ENCODE assay signal across 12 mouse cellular contexts in the genomic region with DNA sequence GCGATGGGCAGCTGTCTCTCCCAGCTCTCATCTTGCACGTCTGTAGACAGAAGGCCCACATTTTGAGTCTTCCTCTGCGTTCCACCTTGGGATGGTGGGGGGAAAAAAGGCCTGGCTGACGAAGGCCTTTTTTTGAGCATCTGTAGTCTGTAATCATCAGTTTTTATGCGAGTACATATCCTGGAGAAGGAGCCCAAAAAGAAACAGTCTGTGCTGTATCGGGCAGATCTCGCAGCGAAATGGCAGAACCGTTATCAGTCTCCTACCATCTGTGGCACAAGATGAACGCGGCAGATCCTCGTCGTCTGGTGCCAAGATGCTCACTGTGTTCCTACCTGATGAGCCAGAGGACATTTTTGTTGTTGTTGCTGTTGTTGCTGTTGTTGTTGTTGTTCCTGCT. TPM values are rescaled to one million over a fixed set of nuclear protein-coding genes. Genes with fewer than 3 reads are reported as not detected.
DNase-seq lines count a peak whose midpoint lies in the region; ATAC-seq lines count a peak whose summit lies in the region.
"Had no signal": no experiment of that assay in that cellular context is flagged by ENCODE, and none has a peak within 500 bp of the region (broad histone marks: within the 10 kb centered on the region; RNA-seq: fewer than 3 reads in every experiment).

No protein-coding gene starts in this region.

- H3K27ac ChIP-seq in hindbrain, embryonic 16.5 days (ENCODE audit: low read depth, low read length), result no peak overlapping the region
- no peak overlapping the region for H3K27ac ChIP-seq in hindbrain, embryonic 12.5 days
- H3K27ac ChIP-seq: kidney, embryonic 15.5 days; limb, embryonic 13.5 days had no signal

- whole genome bisulfite sequencing in hindbrain, embryonic 16.5 days, result 87% methylated on average over 13 of the region's 13 CpGs
- 92% methylated on average over 13 of the region's 13 CpGs for WGBS in hindbrain, embryonic 12.5 days

- peak; percentile 68 for DNase-seq in cerebellum, adult 11 months
- DNase-seq in cerebellum, postnatal 10 days, result peak; percentile 59 to 64
- peak; percentile 37 to 50 for DNase-seq in layer of hippocampus, postnatal 10 days (ENCODE audit: low spot score in 2 of 2)
- no peak for DNase-seq in adrenal gland, postnatal 4 days (ENCODE audit: low spot score in 2 of 2)
- DNase-seq in heart, postnatal 25 days (ENCODE audit: low spot score), result no peak
- DNase-seq: adrenal gland, postnatal 10 days; heart, postnatal 36 days; lung, postnatal 4 days had no signal

- no peak overlapping the region for H3K4me3 ChIP-seq in hindbrain, embryonic 16.5 days (ENCODE audit: low read length)
- H3K4me3 ChIP-seq in hindbrain, embryonic 12.5 days, result no peak overlapping the region
- H3K4me3 ChIP-seq: kidney, embryonic 15.5 days; limb, embryonic 13.5 days had no signal

- intact Hi-C loops in heart, postnatal 25 days (cut with DNase I), result no loop called here

- no peak overlapping the region for H3K9ac ChIP-seq in hindbrain, embryonic 16.5 days (ENCODE audit: low read depth, low read length)
- no peak overlapping the region for H3K9ac ChIP-seq in hindbrain, embryonic 12.5 days
- H3K9ac ChIP-seq: kidney, embryonic 15.5 days; limb, embryonic 13.5 days had no signal

- no peak overlapping the region for H3K4me2 ChIP-seq in hindbrain, embryonic 16.5 days (ENCODE audit: low read length)
- H3K4me2 ChIP-seq in hindbrain, embryonic 12.5 days (replicated peaks), result no peak overlapping the region
- H3K4me2 ChIP-seq: kidney, embryonic 15.5 days; limb, embryonic 13.5 days had no signal

- 0 out of 2 replicates have a peak, but pooled peaks have one; percentile 28 for ATAC-seq in hindbrain, embryonic 16.5 days
- no peak for ATAC-seq in hindbrain, embryonic 12.5 days (ENCODE audit: low FRiP score)

- H3K4me1 ChIP-seq in hindbrain, embryonic 16.5 days (ENCODE audit: control insufficient read depth, insufficient read depth, low read depth, low read length), result no peaks in the 10 kb centered on the region
- H3K4me1 ChIP-seq in hindbrain, embryonic 12.5 days, result no peaks in the 10 kb centered on the region
- H3K4me1 ChIP-seq: kidney, embryonic 15.5 days; limb, embryonic 13.5 days had no signal

- H3K36me3 ChIP-seq in hindbrain, embryonic 16.5 days (ENCODE audit: control insufficient read depth, insufficient read depth, low read length), result no peaks in the 10 kb centered on the region
- no peaks in the 10 kb centered on the region for H3K36me3 ChIP-seq in hindbrain, embryonic 12.5 days
- H3K36me3 ChIP-seq: kidney, embryonic 15.5 days; limb, embryonic 13.5 days had no signal

- H3K27me3 ChIP-seq in hindbrain, embryonic 16.5 days (replicated peaks; ENCODE audit: control insufficient read depth, insufficient read depth, low read length), result no peaks in the 10 kb centered on the region
- H3K27me3 ChIP-seq in hindbrain, embryonic 12.5 days, result no peaks in the 10 kb centered on the region
- H3K27me3 ChIP-seq: kidney, embryonic 15.5 days; limb, embryonic 13.5 days had no signal

- no peaks in the 10 kb centered on the region for H3K9me3 ChIP-seq in hindbrain, embryonic 16.5 days (ENCODE audit: control insufficient read depth, low read length)
- no peaks in the 10 kb centered on the region for H3K9me3 ChIP-seq in hindbrain, embryonic 12.5 days (replicated peaks)
- H3K9me3 ChIP-seq: kidney, embryonic 15.5 days; limb, embryonic 13.5 days had no signal

RNA-seq across cellular contexts. Expression of a gene that starts 8.9 kb away (rescaled TPM):
- 38.7 and 43.2 TPM in 2 replicates for polyA plus RNA-seq in hindbrain, embryonic 16.5 days (2015; fragmentation: Nextera tagmentation; extraction: Ambion mirVana)
- 27.5 and 30.9 TPM in 2 replicates for polyA plus RNA-seq in hindbrain, embryonic 12.5 days (2016; fragmentation: Nextera tagmentation; extraction: Ambion mirVana)
- total RNA-seq in layer of hippocampus, postnatal 10 days (2021), result 10 to 100 TPM; 48.6 to 48.8 TPM
- total RNA-seq in adrenal gland, postnatal 4 days (2021), result 10 to 100 TPM; 26.1 to 35.4 TPM
- total RNA-seq in heart, postnatal 25 days (2021), result 10 to 100 TPM; 13.2 to 14.9 TPM

RNA-seq across cellular contexts. Expression of a gene that starts 8.9 kb away (rescaled TPM):
- polyA plus RNA-seq in hindbrain, embryonic 16.5 days (2015; fragmentation: Nextera tagmentation; extraction: Ambion mirVana), result 15.2 and 16.0 TPM in 2 replicates
- polyA plus RNA-seq in hindbrain, embryonic 12.5 days (2016; fragmentation: Nextera tagmentation; extraction: Ambion mirVana), result 25.5 and 26.6 TPM in 2 replicates
- total RNA-seq in layer of hippocampus, postnatal 10 days (2021), result 10 to 100 TPM; 24.0 to 30.6 TPM
- total RNA-seq in adrenal gland, postnatal 4 days (2021), result 10 to 100 TPM; 43.9 to 48.0 TPM
- total RNA-seq in heart, postnatal 25 days (2021), result 10 to 100 TPM; 14.9 to 18.7 TPM

Comparison
In these comparisons a context has a peak if more than half of its experiments do, and no peak if none do; other contexts are left out.
1. DNase-seq: peak in cerebellum, adult 11 months (single experiment), cerebellum, postnatal 10 days (2 of 2) and layer of hippocampus, postnatal 10 days (2 of 2); none in adrenal gland, postnatal 4 days (0 of 2) and heart, postnatal 25 days (single experiment).